In the genomic region with DNA sequence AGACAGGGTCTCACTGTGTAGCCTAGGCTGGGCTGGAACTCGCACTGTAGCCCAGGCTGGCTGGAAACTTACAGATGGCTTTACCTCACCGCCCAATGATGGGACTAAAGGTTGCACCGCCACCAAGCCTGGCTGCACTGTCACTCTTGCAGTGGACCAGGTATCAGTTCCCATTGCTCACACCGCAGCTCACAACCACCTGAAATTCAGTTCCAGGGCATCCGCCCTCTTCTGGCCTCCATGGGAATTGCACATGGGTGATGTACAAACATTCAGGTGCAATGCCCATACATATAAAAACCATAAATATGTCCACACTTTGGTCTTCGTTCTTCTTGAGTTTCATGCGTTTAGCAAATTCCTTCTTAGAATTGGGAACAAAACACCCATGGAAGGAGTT, we compare ENCODE assay signal across 15 mouse cellular contexts. TPM values are rescaled to one million over a fixed set of nuclear protein-coding genes. Genes with fewer than 3 reads are reported as not detected.
A peak's percentile ranks its signal among the peaks of the same experiment; 100 is the strongest.
DNase-seq lines count a peak whose midpoint lies in the region; ATAC-seq and TF ChIP-seq lines count a peak whose summit lies in the region.
"Had no signal": no experiment of that assay in that cellular context is flagged by ENCODE, and none has a peak within 500 bp of the region (broad histone marks: within the 10 kb centered on the region; RNA-seq: fewer than 3 reads in every experiment).

No protein-coding gene starts in this region.

- H3K4me1 ChIP-seq in midbrain, embryonic 11.5 days (ENCODE audit: control insufficient read depth, insufficient read depth, low read length) = peaks cover 5% of the 10 kb centered on the region; the same call in 1 of the 2 replicates
- H3K4me1 ChIP-seq in midbrain, embryonic 13.5 days (replicated peaks) = peaks cover 21% of the 10 kb centered on the region
- H3K4me1 ChIP-seq: liver, embryonic 15.5 days had no signal

- no peak overlapping the region for H3K27ac ChIP-seq in gastrocnemius, adult 2 months
- no peak overlapping the region for H3K27ac ChIP-seq in midbrain, embryonic 11.5 days (ENCODE audit: low read depth, low read length)
- no peak overlapping the region for H3K27ac ChIP-seq in midbrain, embryonic 13.5 days
- H3K27ac ChIP-seq: liver, embryonic 15.5 days had no signal

- peak; percentile 36; the same call in 1 of the 2 replicates for TF ChIP-seq CTCF in gastrocnemius, adult 2 months (IDR thresholded peaks at IDR 0.05)

- WGBS in midbrain, embryonic 11.5 days = 72% methylated on average over 7 of the region's 7 CpGs
- WGBS in midbrain, embryonic 13.5 days = 78% methylated on average over 7 of the region's 7 CpGs

- no peak overlapping the region for H3K4me2 ChIP-seq in midbrain, embryonic 11.5 days
- H3K4me2 ChIP-seq in midbrain, embryonic 13.5 days (replicated peaks) = no peak overlapping the region
- H3K4me2 ChIP-seq: liver, embryonic 15.5 days had no signal

- H3K27me3 ChIP-seq in midbrain, embryonic 11.5 days (ENCODE audit: control insufficient read depth, insufficient read depth, low read length) = no peaks in the 10 kb centered on the region
- no peaks in the 10 kb centered on the region for H3K27me3 ChIP-seq in midbrain, embryonic 13.5 days
- H3K27me3 ChIP-seq: liver, embryonic 15.5 days had no signal

- intact Hi-C loops in gastrocnemius, adult 2 months (cut with DNase I) = no loop called here
- intact Hi-C loops in gastrocnemius, postnatal 14 days (cut with DNase I; ENCODE audit: low total_unique reads) = no loop called here

- H3K9ac ChIP-seq in midbrain, embryonic 11.5 days (ENCODE audit: low read length) = no peak overlapping the region
- H3K9ac ChIP-seq in midbrain, embryonic 13.5 days (replicated peaks) = no peak overlapping the region
- H3K9ac ChIP-seq: liver, embryonic 15.5 days had no signal

- peaks cover 3% of the 10 kb centered on the region; the same call in 1 of the 2 replicates for H3K36me3 ChIP-seq in midbrain, embryonic 11.5 days (ENCODE audit: control insufficient read depth, insufficient read depth, low read length)
- H3K36me3 ChIP-seq in midbrain, embryonic 13.5 days = peaks cover 7% of the 10 kb centered on the region
- H3K36me3 ChIP-seq: liver, embryonic 15.5 days had no signal

- H3K4me3 ChIP-seq in gastrocnemius, adult 2 months = no peak overlapping the region
- no peak overlapping the region for H3K4me3 ChIP-seq in midbrain, embryonic 11.5 days (ENCODE audit: low read depth, low read length)
- H3K4me3 ChIP-seq in midbrain, embryonic 13.5 days (replicated peaks) = no peak overlapping the region
- H3K4me3 ChIP-seq: liver, embryonic 15.5 days had no signal

- H3K9me3 ChIP-seq in midbrain, embryonic 11.5 days (ENCODE audit: control insufficient read depth, low read length) = peaks cover 6% of the 10 kb centered on the region
- H3K9me3 ChIP-seq in midbrain, embryonic 13.5 days = no peaks in the 10 kb centered on the region
- H3K9me3 ChIP-seq: liver, embryonic 15.5 days had no signal

- DNase-seq in gastrocnemius, adult 2 months = no peak
- no peak for DNase-seq in gastrocnemius, postnatal 14 days
- peak; percentile 68 for DNase-seq in midbrain, embryonic 11.5 days (ENCODE audit: low spot score, missing footprints)
- peak; percentile 11 for DNase-seq in c-Kit-negative CD71-positive TER-119-positive erythroid progenitor cells, embryonic 14.5 days (ENCODE audit: low read depth, low spot score)
- DNase-seq in thymus, postnatal 14 days = peak; percentile 22
- no peak for DNase-seq in cerebellum, postnatal 25 days
- DNase-seq in right cerebral cortex, postnatal 25 days = no peak
- DNase-seq: adrenal gland, postnatal 36 days; heart, postnatal 14 days; kidney, adult 8-10 months; layer of hippocampus, postnatal 36 days; midbrain, embryonic 14.5 days had no signal

- ATAC-seq in midbrain, embryonic 11.5 days (ENCODE audit: low FRiP score) = no peak
- no peak for ATAC-seq in midbrain, embryonic 13.5 days

RNA-seq across cellular contexts. Expression of gene Olfm2, which starts 30.8 kb away (rescaled TPM):
- total RNA-seq in gastrocnemius, adult 2 months (2021) = under 1 TPM; 0.20 TPM
- total RNA-seq in gastrocnemius, postnatal 14 days (2021) = under 1 TPM in 1 of 2 experiments, not detected in 1; 0.29 TPM
- 33.6 and 35.3 TPM in 2 replicates for polyA plus RNA-seq in midbrain, embryonic 11.5 days (2014; fragmentation: Nextera tagmentation; extraction: Ambion mirVana)
- polyA plus RNA-seq in midbrain, embryonic 13.5 days (2015; fragmentation: Nextera tagmentation; extraction: Ambion mirVana) = 92.0 and 96.7 TPM in 2 replicates
- total RNA-seq: common myeloid progenitor, adult 5-6 weeks had no signal

Comparison
In these comparisons a context has a peak if more than half of its experiments do, and no peak if none do; other contexts are left out.
1. DNase-seq: peak in midbrain, embryonic 11.5 days (single experiment), c-Kit-negative CD71-positive TER-119-positive erythroid progenitor cells, embryonic 14.5 days (single experiment) and thymus, postnatal 14 days (single experiment); none in gastrocnemius, adult 2 months (single experiment), gastrocnemius, postnatal 14 days (single experiment), cerebellum, postnatal 25 days (0 of 2) and right cerebral cortex, postnatal 25 days (single experiment).